Mouse (Mus musculus) ES-Bruce4 (cell line): ENCODE results near the gene Timm8a2.
"Not testable (repeated sequence)": the region's sequence is repeated elsewhere in the genome, so short reads cannot be mapped to it uniquely, and the experiment has no call there.

Experiments
- CTCF ChIP-seq: IDR thresholded peaks from one replicate; pipeline ENCODE4 v1.8.1; 2011; ENCODE audit warnings: low read depth, low read length
- EP300 ChIP-seq: IDR thresholded peaks from 2 replicates; pipeline ENCODE4 v1.6.1; 2011; ENCODE audit warnings: low read depth, low read length; ENCODE audit not compliant: insufficient read depth

GRCm38 (mm10) chr14:122068036-122068435 lies 33.6 kb downstream of the Timm8a2 start:
- not testable (repeated sequence) for TF ChIP-seq EP300, CTCF
